Mouse (Mus musculus): ENCODE results near the gene Mcrs1.
A peak's percentile ranks its signal among the peaks of the same experiment; 100 is the strongest.
"Not testable (repeated sequence)": the region's sequence is repeated elsewhere in the genome, so short reads cannot be mapped to it uniquely, and the experiment has no call there.

Gene Mcrs1

DNA sequence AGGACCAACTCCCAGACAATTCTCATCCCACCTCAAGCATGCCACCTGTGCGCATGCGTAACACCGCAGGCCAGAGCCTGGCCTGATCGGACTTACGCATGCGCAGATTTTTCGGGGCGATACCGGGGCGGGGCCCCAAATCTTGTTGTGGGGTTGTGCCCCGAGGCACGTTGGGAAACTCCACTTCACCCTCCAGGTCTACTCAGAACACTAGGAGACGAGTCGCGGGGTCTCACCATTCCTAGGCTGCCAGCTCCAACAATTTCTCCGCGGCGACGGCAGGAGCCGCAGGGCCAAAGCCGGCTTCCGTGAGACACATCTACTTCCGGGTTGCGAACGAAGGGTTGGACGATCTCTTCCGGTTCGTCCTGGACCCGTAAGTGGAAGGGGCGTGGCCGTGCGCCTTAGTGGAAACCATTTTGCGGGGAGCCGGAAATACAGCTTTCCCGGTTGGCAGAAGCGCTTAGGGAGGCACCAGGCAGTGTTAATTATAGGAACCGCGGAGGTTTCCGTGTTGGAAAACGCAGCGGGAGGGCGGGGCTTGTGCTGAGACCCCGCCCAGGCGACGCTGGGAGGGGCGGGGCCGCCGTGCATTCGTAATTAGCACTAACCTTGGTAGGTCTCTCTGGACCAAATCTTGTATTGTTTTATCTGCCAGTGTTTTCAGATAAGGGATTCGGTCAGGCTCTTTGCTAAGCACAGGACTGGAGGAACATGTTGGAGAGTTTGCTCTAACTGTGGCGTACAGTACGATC is at the start of gene Mcrs1:
Mcrs1 (minus strand) TSS at position 336 of the 755 bp plus-strand sequence.
- DNase-seq (ENCODE audit: low spot score in 2 of 2) = peak; percentile 95 to 97

DNA sequence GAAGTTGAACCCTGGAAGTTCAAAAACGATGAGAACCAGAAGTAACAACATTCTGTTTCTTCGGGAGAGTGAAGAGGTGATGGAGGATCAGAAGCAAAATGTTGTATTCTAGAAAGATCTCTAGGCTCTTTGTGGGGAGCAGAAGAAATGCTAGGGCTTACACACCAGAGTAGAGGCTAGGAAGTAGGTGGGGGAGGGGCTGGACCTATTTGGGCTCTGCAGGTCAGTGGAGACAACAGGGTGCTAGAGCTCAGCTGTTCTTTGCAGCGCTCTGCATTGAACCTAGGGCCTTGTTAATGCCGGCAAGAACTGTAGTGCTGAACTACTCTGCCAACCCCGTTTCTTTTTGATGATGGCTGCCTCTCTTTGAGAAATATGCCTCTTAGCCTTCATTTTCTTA is 44.5 kb upstream of the Mcrs1 start:
- no peak for DNase-seq (ENCODE audit: low spot score in 2 of 2)

DNA sequence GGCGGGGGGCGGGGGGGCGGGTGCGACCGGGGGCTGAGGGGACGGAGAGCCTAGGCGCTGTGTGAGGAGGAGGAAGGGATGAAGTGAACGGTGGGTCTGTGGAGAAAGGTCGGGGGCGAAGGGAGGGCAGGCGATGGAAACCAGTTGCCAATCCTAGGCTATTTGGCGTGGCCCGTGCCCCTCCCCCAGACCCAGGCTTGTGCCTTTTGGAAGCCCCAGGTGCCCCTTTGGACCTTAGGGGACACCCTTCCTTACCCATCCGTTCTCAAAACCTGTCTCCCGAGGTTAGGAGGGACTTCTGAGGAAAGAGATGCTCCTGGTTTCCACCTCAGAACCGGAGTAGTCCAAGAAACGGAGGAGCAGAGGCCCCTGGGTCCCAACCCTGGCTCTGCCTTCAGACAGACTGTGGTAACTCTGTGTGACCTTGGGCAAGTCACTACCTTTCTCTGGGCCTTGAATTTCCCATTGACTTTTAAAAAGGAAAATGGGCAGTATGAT is 43.8 kb upstream of the Mcrs1 start, which contains the start of gene Fam186b:
Fam186b (minus strand) TSS at position 405 of the 498 bp plus-strand sequence.
- DNase-seq (ENCODE audit: low spot score in 2 of 2) = peak in 1 of 2 experiments; percentile 21

DNA sequence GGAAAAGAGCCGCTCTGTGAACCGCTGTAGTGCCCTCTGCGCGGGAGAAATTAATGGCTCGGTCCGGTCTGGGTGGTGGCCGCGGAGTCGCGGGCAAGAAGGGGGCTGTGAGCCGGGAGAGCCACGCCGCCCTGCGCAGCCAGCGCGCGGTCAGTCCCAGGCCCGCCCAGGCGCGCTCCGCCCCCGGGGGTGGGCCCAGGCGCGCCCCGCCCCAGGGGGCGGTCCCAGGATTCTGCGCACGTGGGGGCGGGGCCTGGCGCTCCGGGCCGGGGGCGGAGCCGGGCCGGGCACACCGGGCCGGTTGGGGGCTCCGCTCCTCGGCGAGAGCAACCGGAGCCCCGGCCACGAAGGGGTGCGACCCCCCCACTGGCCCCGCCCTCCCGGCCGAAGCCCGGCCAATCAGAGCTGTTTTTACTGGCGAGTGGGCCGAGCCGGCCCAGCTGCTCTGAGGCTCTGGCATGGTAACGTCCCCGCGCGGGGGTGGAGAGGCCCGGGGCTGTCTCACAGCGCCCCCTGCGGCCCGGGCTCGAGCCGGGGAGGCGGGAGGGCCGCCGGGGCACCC is 43.1 kb upstream of the Mcrs1 start, which contains the start of gene Prpf40b:
Prpf40b (plus strand) TSS at position 275 of the 562 bp plus-strand sequence.
- peak; percentile 83 to 85 for DNase-seq (ENCODE audit: low spot score in 2 of 2)

DNA sequence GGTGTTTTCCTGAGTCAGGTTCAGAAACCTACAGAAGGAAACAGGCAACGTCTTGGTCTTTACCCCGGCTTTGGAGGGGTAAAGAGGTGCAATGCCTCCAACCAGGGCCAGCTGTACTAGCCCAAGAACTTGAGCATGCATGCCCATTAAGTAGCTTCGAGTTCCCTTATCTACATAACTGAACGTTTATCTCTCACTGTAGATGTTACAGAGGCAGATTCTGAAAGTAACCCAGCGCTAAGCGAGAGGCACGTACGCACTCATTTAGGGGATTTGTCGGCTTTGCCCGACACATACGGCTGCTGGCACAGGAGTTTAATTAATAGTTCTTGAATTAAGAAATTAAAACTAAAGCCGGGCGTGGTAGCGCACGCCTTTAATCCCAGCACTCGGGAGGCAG is 42.5 kb upstream of the Mcrs1 start:
- DNase-seq (ENCODE audit: low spot score in 2 of 2) = no peak

DNA sequence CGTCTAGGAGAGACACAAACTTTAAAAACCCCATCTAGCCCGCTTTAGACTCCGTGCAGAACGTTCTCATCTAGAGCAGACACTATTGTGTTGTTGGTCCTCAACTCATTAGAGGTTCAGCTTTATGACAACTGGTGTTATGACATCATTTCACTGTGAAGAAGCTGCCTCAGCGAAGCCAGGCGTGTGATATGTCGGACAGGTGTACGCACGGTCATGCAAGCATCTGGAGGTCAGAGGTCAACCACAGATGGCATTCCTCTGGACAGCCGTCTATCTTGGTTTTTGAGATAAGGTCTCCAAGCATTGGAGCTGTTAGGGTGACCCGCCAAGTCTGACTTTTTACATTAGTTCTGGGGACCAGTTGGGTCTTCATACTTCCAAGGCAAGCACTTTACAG is 38.8 kb upstream of the Mcrs1 start:
- DNase-seq (ENCODE audit: low spot score in 2 of 2) = no peak

DNA sequence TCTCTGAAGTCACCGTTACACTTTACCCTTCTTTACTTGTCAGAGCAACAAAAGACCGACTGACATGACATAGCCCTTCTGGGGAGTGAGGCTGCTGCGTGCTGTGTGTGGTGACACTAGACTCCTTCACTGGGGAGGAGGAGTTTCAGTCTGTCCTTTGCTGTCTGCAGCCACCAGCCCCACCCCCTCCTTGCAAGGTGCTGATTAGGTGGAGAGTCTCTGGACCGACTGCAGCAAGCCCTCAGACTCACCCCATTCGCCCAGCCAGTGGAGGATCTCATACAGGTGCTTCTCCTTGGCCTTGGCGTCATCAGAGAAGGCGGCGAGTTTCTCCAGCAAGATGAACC is 33.4 kb upstream of the Mcrs1 start:
- no peak for DNase-seq (ENCODE audit: low spot score in 2 of 2)

DNA sequence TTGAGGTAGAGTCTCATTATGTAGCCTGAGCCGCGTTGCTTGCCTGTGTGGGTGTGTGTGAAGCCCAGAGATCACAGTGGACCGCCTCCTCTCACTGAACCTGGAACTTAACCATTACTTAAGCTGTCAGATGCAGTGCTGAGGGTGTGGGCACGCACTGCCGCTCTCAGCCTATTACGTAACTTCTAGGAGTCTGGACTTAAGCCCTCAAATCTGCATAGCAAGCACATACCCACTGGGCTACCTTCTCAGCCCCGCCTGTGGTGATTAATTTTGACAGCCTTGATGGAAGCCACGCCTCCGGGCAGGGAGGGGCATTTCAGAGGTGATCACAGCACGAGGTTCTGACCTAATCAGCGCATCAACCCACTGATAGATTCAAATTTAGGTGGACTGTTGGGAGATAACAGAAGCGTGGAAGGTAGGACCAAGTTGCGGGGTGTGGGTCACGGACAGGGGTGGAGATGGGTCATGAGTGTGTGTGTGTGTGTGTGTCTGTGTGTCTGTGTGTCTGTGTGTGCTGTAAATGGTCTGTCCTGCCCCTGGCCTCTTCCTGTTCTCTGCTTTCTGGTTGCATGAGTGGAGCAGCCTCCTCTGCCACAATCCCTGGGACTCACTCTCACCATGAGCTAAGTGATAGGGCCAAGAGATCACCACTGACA is 32.9 kb upstream of the Mcrs1 start:
- no peak for DNase-seq (ENCODE audit: low spot score in 2 of 2)

DNA sequence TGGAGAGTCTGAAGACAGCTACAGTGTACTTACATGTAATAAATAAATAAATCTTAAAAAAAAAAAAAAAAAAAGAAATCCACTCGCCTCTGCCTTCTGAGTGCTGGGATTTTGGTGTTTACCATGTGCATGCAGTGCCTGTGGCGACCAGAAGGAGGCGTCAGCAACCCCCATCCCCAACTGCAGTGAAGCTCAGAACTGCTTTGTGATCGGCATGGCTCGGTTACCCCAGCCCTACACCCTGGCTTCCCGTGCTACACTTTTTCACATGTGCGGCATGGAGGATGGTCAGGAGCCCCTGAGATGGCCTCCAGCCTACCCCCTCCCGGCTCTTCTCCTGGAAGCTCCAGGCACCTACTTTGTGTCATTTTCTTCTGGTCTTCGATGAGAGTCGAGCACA is 31.7 kb upstream of the Mcrs1 start:
- DNase-seq (ENCODE audit: low spot score in 2 of 2) = no peak

DNA sequence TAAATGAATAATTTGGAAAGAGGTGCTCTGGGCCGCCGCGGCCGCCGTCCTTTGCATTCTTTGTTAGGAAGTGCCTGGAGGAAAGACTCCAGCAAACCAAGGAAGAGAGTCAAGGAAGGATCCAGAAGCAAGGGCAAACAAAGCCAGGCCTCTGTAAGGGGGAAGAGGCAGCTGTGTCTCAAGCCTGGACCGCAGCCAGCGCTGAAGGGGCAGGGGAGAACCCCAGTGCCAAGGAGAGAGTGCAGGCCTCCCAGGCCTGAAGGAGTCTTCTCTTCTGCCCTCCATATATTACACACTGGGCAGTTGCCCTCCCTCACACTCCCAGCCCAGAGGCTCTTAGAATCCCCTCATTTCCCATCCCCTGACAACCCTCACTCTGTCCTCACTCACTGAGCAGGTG is 26.5 kb upstream of the Mcrs1 start:
- no peak for DNase-seq (ENCODE audit: low spot score in 2 of 2)

DNA sequence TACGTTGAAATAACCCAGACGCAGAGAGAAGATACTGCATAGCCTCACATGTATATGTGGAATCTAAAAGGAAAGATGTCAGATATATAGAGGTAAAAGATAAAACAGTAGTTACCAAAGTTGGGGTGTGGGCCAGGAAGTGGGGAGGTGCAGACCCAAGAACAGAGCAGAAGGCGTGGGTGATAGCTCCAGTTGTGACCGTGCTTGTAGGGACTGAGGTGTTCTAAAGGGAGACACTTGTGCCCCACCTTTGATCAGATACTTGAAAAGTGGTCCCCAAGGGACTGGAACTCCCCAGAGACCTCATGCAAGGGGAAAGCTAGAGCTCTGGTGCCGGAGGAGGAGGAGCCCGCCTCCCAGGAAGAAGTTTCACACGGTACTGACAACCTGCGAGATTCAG is 24.3 kb upstream of the Mcrs1 start:
- DNase-seq (ENCODE audit: low spot score in 2 of 2) = no peak

DNA sequence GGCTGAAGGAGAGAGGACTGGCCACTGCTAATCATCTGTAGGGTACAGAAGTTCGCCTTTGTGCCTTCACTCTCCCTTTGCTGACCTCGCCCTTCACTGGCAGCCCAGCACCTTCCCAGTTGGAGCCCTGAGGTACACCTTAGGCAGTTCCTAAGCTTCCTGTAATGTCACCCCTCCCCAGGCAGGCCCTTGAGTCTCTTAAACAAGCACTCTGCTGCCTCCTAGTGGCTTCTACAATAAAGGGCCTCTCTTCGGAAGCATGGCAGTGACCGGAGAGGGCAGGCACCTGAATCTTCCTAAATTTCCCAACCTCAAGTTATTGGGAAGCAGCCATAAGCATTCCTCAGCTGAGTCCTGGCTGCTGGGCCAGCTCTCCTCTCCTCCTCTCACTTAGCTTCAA is 13.9 kb upstream of the Mcrs1 start:
- peak; percentile 68 to 87 for DNase-seq (ENCODE audit: low spot score in 2 of 2)

DNA sequence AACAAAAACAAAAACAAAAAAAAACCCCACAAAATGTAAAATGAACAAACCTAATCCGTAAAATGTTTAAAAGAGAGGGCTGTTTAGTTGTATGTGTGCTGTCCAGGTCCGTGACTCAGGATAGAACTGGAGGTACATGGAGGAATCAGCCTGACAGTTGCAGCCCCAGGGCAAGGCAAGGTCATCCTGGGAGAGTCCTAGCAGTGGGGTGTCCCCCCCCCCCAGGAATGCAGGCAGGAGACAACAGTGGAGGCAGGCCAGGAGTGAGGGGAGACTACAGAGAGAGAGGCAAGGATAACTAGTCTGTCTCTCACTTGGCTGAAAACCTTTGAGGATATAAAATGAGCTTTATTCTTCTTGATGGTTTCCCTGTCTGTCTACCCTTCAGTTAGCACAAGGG is 12.6 kb upstream of the Mcrs1 start:
- no peak for DNase-seq (ENCODE audit: low spot score in 2 of 2)

DNA sequence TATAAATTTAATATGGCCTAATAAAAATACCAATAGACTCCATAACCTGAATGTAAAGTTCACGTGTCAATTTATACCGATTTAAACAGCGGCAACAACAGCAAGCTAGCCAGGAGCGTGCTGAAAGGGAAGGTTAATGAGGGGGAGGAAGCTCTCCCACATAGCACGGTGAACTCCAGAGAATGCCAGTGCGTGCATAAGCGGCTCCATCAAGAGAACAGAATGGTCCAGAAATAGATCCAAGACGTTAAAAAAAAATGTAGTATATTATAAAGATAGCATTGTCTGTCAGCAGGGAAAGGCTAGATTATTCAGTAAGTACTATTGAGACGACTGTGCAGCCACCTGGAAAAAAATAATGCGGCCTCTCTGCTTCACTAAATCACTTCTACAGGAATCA is 10.9 kb upstream of the Mcrs1 start:
- DNase-seq (ENCODE audit: low spot score in 2 of 2) = no peak

DNA sequence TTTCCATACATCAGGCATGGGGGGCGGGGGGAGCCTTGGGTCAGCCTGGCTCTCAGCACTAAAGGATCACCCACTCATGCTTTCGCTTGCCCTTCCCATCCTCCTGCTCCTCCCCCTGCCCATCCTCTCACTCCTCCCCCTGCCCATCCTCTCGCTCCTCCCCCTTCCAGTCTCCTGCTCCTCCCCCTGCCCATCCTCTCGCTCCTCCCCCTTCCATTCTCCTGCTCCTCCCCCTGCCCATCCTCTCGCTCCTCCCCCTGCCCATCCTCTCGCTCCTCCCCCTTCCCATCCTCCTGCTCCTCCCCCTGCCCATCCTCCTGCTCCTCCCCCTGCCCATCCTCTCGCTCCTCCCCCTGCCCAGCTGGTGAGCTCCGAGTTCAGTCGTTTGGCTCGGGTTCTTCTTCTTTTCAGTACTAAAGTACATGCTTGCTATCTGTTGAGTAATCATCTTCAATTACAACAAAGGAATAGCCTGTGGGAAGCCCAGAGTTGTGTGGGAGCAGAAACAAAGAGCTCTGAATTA is 8.0 kb upstream of the Mcrs1 start:
- DNase-seq (ENCODE audit: low spot score in 2 of 2) = peak; percentile 22 to 48

DNA sequence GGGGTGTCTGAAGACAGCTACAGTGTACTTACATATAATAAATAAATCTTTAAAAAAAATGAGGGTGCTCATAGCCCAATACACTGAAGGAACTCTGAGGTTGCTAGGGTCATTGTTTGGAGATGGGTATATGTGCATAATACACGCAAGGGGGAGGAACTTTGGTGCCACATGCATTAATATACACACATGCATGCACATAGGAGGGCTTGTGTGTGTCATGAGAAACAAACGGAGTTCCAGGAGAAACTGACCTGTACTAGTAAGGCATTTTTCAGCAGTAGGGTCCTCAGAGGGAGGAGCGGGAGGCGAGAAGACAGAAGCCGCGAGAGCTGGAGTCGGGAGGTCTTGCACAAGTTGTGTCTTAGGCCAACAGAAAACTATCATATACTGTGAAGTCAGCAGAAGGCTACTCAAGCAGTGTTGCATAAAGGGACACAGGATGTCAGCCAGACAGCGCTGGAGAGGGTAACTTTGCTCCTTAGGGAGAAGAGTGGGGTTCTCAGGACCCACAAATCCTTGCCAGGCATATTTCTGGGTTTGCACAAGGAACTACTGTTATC is 7.5 kb upstream of the Mcrs1 start:
- DNase-seq (ENCODE audit: low spot score in 2 of 2) = no peak

DNA sequence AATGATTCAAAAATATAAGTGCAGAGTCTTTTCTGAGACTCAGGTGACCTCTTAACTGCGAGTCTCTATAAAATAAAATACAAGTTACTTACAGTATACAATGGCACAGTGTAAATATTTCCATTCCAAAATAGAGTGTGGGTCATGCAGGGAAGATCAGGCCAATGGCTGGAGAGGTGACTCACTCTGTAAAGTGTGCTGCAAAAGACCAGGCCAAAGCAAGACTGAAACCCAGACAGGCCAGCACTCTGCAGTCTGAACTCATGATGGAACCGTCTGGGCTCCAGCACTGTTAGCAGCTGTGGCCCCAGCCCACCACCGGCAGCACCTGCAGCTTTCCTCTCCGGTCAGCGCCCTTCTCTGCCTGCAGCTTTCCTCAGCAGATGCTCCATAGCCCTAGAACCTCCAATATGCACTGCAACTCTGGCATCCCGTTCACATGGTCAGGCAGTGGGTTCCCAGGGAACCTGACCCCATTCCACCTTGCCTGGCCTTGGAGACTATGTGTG is 3.5 kb upstream of the Mcrs1 start:
- DNase-seq (ENCODE audit: low spot score in 2 of 2) = no peak

DNA sequence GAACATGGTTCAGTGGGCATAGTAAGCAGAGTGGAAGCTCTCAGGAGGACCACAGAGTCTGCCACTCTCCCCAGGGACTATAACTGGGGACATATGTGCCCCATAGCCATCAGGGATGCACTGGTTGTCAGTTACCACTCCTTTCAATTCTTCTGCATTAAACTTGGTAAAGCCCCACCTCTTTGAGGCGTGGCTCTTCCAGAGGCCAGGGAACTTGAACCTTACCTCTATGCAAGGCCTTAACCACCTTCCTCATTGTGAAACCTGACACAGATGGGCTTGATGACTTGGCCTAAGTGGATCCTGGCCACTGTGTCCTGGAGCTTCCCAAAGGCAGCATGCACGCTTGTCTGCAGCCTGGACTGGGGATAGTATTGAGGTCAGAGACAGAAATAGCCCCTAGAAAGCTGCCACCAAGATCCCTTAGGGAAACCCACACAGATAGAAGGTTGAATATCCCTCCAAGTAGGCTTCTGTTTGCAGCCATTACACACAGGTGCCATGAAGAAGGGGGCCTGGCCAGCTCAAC is 2.8 kb upstream of the Mcrs1 start:
- no peak for DNase-seq (ENCODE audit: low spot score in 2 of 2)

DNA sequence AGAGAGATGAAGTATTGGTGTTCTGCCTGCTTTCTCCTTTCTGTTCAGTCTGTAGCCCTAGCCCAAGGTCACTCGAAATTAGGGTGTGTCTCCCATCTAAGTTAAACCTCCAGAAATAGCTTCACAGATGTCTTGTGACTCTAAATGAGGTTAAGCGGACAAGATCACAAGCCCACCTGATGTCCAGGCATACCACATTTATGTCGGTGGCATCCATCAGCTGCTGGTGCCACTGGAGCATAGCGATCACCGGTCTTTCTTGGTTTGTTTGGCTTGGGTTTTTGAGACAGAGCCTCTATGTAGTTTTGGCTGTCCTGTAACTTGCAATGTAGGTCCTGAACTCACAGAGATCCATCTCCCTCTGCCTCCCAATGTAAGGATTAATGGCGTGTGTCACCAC is 2.0 kb upstream of the Mcrs1 start:
- no peak for DNase-seq (ENCODE audit: low spot score in 2 of 2)

DNA sequence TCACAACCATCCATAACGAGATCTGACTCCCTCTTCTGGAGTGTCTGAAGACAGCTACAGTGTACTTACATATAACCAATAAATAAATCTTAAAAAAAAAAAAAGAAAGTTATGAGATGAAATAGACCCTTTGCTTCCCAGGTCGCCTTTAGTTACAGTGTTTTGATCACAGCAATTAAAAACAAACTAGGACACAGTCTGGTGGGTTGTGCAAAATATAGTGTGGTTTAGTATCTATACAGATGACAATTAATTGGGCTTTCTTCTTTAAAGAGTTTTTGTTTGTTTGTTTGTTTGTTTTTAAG is 1.4 kb upstream of the Mcrs1 start:
- not testable (repeated sequence) for DNase-seq (ENCODE audit: low spot score in 2 of 2)

DNA sequence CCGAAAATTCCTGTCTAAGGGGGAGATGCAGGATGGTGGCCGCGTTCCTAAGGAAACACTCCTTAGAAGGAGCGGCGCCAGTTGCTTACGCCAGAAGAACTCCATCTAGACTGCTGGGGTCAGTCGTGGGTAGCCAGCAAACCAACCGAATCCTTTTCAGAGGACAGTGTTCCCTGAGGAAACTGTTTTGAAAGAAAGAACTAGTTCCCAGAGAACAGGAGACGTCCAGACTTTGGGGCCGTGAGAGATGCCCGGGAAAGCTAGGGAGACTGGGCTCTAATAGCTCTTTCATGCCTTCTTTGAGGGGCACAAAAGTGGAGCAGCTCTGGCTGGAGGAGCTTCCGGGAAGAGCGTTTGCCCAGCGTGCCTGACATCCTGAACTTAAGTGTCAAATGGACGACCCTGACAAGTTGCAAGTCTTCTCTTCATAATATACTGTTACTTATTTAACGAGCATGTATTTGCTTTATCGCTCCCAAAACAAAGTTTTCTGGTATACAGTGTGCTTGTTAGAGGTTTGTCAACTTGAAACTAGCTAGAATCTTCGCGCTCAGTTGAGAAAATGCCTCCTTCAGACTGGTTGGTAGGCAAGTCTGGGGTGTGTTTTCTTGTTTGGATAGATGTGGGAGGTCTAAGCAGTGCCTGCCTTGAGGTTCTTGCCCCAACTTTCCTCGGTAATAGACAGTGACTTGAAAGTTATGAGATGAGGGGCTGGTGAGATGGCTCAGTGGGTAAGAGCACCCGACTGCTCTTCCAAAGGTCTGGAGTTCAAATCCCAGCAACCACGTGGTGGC is 817 bp upstream of the Mcrs1 start:
- DNase-seq (ENCODE audit: low spot score in 2 of 2) = no peak
